Mouse (Mus musculus) gonadal fat pad, adult 2 months (tissue): ENCODE measurements around the gene Gm7849. TPM values are rescaled to one million over a fixed set of nuclear protein-coding genes. Genes with fewer than 3 reads are reported as not detected.
"Not testable (repeated sequence)": the region's sequence is repeated elsewhere in the genome, so short reads cannot be mapped to it uniquely, and the experiment has no call there.

Experiments
- DNase-seq: peaks from one replicate; pipeline ENCODE4 v3.0.0-alpha.2; 2012; ENCODE audit warnings: low read depth
- polyA plus RNA-seq: library from polyadenylated mRNA; depleted of rRNA; stranded (reverse); fragments of >200 nt; gene quantifications from 2 replicates; pipeline ENCODE4 v1.2.3, GENCODE M21; 2012; rRNA removed

The Gm7849 gene
- polyA plus RNA-seq: not detected in 2 replicates

DNA sequence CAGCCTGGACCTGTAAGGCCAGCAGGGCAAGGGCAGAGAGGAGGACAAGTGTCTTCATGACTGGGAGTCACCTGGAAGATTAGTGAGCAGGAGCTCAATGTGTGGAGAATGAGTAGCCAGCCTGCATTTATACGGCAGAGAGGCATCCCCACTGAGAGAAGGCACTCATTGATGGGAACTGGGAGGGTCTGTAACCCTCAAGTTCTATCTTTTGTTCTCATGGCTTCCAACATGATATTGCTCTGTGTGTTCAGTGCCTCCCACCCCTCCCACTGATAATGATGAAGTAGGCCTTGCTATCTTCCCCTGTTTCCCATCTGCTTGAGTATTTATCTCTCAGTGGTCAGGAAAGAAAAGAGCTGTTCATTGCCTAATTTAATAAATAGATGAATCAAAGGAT lies at the start of gene Gm7849:
Gm7849 (minus strand) TSS at position 101 of the 400 bp plus-strand sequence.
- DNase-seq: not testable (repeated sequence)

DNA sequence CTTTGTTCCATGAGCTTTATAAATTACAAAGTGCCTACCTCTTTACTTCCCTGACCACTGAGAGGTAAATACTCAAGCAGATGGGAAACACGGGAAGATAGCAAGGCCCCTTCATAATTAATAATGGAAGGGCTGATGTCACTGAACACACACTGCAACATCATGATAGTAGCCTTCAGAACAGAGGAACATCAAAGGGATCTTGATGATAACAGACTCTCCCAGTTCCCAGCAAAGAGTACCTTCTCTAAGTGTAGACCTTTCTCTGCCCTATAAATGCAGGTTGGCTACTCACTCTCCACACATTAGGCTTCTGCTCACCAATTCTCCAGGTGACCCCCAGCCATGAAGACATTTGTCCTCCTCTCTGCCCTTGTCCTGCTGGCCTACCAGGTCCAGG lies 29.2 kb downstream of the Gm7849 start, which contains the start of gene Defa36:
Defa36 (plus strand) TSS at position 301 of the 400 bp plus-strand sequence.
- not testable (repeated sequence) for DNase-seq

Other genes starting within 250 kb of the Gm7849 start
- gene Gm15292, start 206.8 kb downstream of the Gm7849 start, polyA plus RNA-seq: not detected in 2 replicates
- gene Defa27, start 141.0 kb downstream of the Gm7849 start, polyA plus RNA-seq: not detected in 2 replicates
- gene Defa29, start 129.5 kb downstream of the Gm7849 start, polyA plus RNA-seq: not detected in 2 replicates
- gene Defa2, start 78.0 kb downstream of the Gm7849 start, polyA plus RNA-seq: not detected in 2 replicates
- gene Defa33, start 64.7 kb downstream of the Gm7849 start, polyA plus RNA-seq: not detected in 2 replicates
- not detected in 2 replicates for gene Defa36, start 29.1 kb downstream of the Gm7849 start, polyA plus RNA-seq
- gene Defa20, start 52.7 kb upstream of the Gm7849 start, polyA plus RNA-seq: not detected in 2 replicates
- not detected in 2 replicates for gene Defa32, start 72.5 kb upstream of the Gm7849 start, polyA plus RNA-seq
- not detected in 2 replicates for gene Defa37, start 108.8 kb upstream of the Gm7849 start, polyA plus RNA-seq
- gene Defa28, start 126.4 kb upstream of the Gm7849 start, polyA plus RNA-seq: not detected in 2 replicates
- gene Gm7861, start 137.9 kb upstream of the Gm7849 start, polyA plus RNA-seq: not detected in 2 replicates
- gene Defa26, start 161.6 kb upstream of the Gm7849 start, polyA plus RNA-seq: not detected in 2 replicates
- not detected in 2 replicates for gene Defa17, start 199.2 kb upstream of the Gm7849 start, polyA plus RNA-seq
- gene Defa34, start 209.2 kb upstream of the Gm7849 start, polyA plus RNA-seq: not detected in 2 replicates
- gene AY761184, start 247.1 kb upstream of the Gm7849 start, polyA plus RNA-seq: 0.34 and 0.41 TPM in 2 replicates